Mouse (Mus musculus) MEL (cell line): ENCODE measurements around the gene Cdyl. TPM values are rescaled to one million over a fixed set of nuclear protein-coding genes. Genes with fewer than 3 reads are reported as not detected.

Source experiments
- DNase-seq: peaks from one replicate; pipeline ENCODE4 v3.0.0; 2011; ENCODE audit warnings: low read depth, low spot score
- H3K27ac ChIP-seq: 2 replicates; pipeline ENCODE4 v1.5.1; 2012; ENCODE audit warnings: low read depth, mild to moderate bottlenecking, control low read depth, low read length, moderate library complexity; ENCODE audit not compliant: control insufficient read depth
- H3K27me3 ChIP-seq, 2 experiments: fragments of 150-350 bp in 1 of 2; sonication (generic) in 1 of 2; 2 replicates each; pipeline ENCODE4 v1.6.1; 2012; ENCODE audit warnings: low read length in 2 of 2, mild to moderate bottlenecking in 2 of 2, improper control_type of control experiment in 1 of 2, moderate library complexity in 1 of 2; ENCODE audit not compliant: insufficient read depth in 2 of 2, control insufficient read depth in 1 of 2
- H3K36me3 ChIP-seq, 2 experiments: 2 replicates each; pipeline ENCODE4 v1.6.1; 2012 to 2014; ENCODE audit warnings: low read length in 2 of 2, improper control_type of control experiment in 1 of 2, inconsistent platforms in 1 of 2, mild to moderate bottlenecking in 1 of 2; ENCODE audit not compliant: insufficient read depth in 2 of 2, control insufficient read depth in 1 of 2
- H3K4me1 ChIP-seq, 2 experiments: fragments of 150-350 bp in 1 of 2; sonication (generic) in 1 of 2; 2 replicates each; pipeline ENCODE4 v1.6.1; 2012; ENCODE audit warnings: low read length in 2 of 2, improper control_type of control experiment in 1 of 2, mild to moderate bottlenecking in 1 of 2; ENCODE audit not compliant: insufficient read depth in 2 of 2, control insufficient read depth in 1 of 2
- H3K4me3 ChIP-seq, 2 experiments: fragments of 150-350 bp in 1 of 2; sonication (generic) in 1 of 2; 2 replicates each; pipeline ENCODE4 v1.5.1; 2012; ENCODE audit warnings: low read depth in 2 of 2, low read length in 2 of 2, mild to moderate bottlenecking in 2 of 2, moderate library complexity in 2 of 2, control low read depth in 1 of 2, improper control_type of control experiment in 1 of 2; ENCODE audit not compliant: control insufficient read depth in 1 of 2, insufficient read depth in 1 of 2
- H3K79me2 ChIP-seq: 2 replicates; pipeline ENCODE4 v1.6.1; 2012; ENCODE audit warnings: mild to moderate bottlenecking, low read length, moderate library complexity; ENCODE audit not compliant: control insufficient read depth, poor library complexity, insufficient read depth
- H3K9ac ChIP-seq: 2 replicates; pipeline ENCODE4 v1.6.1; 2012; ENCODE audit warnings: low read depth, mild to moderate bottlenecking, control low read depth, low read length, moderate library complexity; ENCODE audit not compliant: control insufficient read depth, poor library complexity, severe bottlenecking
- H3K9me3 ChIP-seq: fragments of 150-350 bp; sonication (generic); replicated peaks from 2 replicates; pipeline ENCODE4 v1.6.1; 2012; ENCODE audit warnings: mild to moderate bottlenecking, low read length, improper control_type of control experiment, moderate library complexity; ENCODE audit not compliant: insufficient read depth
- BHLHE40 ChIP-seq: IDR thresholded peaks from 2 replicates; pipeline ENCODE4 v1.6.1; 2012; ENCODE audit warnings: low read depth, mild to moderate bottlenecking, inconsistent platforms, low read length, improper control_type of control experiment, borderline replicate concordance
- CHD1 ChIP-seq: IDR thresholded peaks from 2 replicates; pipeline ENCODE4 v1.6.1; 2012; ENCODE audit warnings: low read depth, mild to moderate bottlenecking, inconsistent platforms, low read length, improper control_type of control experiment
- CHD2 ChIP-seq: IDR thresholded peaks from 2 replicates; pipeline ENCODE4 v1.6.1; 2011; ENCODE audit warnings: low read length, improper control_type of control experiment
- E2F4 ChIP-seq: IDR thresholded peaks from 2 replicates; pipeline ENCODE4 v1.6.1; 2011; ENCODE audit warnings: low read depth, low read length, improper control_type of control experiment, borderline replicate concordance
- ELF1 ChIP-seq: IDR thresholded peaks from 2 replicates; pipeline ENCODE4 v1.6.1; 2014; ENCODE audit warnings: low read depth, mild to moderate bottlenecking, inconsistent platforms, low read length, improper control_type of control experiment, moderate library complexity
- EP300 ChIP-seq, 2 experiments: IDR thresholded peaks; 2 replicates each; pipeline ENCODE4 v1.6.1; 2011; ENCODE audit warnings: improper control_type of control experiment in 2 of 2, low read length in 2 of 2, low read depth in 1 of 2, mild to moderate bottlenecking in 1 of 2
- GABPA ChIP-seq: IDR thresholded peaks from 2 replicates; pipeline ENCODE4 v1.6.1; 2012; ENCODE audit warnings: low read depth, mild to moderate bottlenecking, inconsistent platforms, low read length, improper control_type of control experiment, moderate library complexity
- HCFC1 ChIP-seq: IDR thresholded peaks from 2 replicates; pipeline ENCODE4 v1.6.1; 2012; ENCODE audit warnings: low read depth, mild to moderate bottlenecking, inconsistent platforms, low read length, improper control_type of control experiment, moderate library complexity
- JUND ChIP-seq: IDR thresholded peaks from 2 replicates; pipeline ENCODE4 v1.6.1; 2011; ENCODE audit warnings: low read depth, mild to moderate bottlenecking, improper control_type of control experiment, low read length
- KAT2A ChIP-seq: conservative IDR thresholded peaks from 2 replicates; pipeline ENCODE4 v1.6.1; 2012; ENCODE audit warnings: low read depth, low read length, improper control_type of control experiment, inconsistent platforms
- MAFK ChIP-seq: IDR thresholded peaks from 2 replicates; pipeline ENCODE4 v1.6.1; 2011; ENCODE audit warnings: low read depth, mild to moderate bottlenecking, low read length, improper control_type of control experiment, borderline replicate concordance
- MAX ChIP-seq: IDR thresholded peaks from 2 replicates; pipeline ENCODE4 v1.6.1; 2011; ENCODE audit warnings: low read length, improper control_type of control experiment
- MAZ ChIP-seq: IDR thresholded peaks from 2 replicates; pipeline ENCODE4 v1.6.1; 2012; ENCODE audit warnings: low read depth, mild to moderate bottlenecking, inconsistent platforms, low read length, improper control_type of control experiment
- MYB ChIP-seq: IDR thresholded peaks from 2 replicates; pipeline ENCODE4 v1.6.1; 2011; ENCODE audit warnings: mild to moderate bottlenecking, low read depth, low read length, improper control_type of control experiment
- NELFE ChIP-seq: IDR thresholded peaks from 2 replicates; pipeline ENCODE4 v1.6.1; 2011; ENCODE audit warnings: low read depth, low read length, improper control_type of control experiment
- NRF1 ChIP-seq: IDR thresholded peaks from 2 replicates; pipeline ENCODE4 v1.6.1; 2014; ENCODE audit warnings: low read depth, mild to moderate bottlenecking, inconsistent platforms, low read length, improper control_type of control experiment, moderate library complexity; ENCODE audit not compliant: poor library complexity, insufficient read depth, severe bottlenecking
- POLR2A ChIP-seq, 2 experiments: IDR thresholded peaks; 2 replicates each; pipeline ENCODE4 v1.6.1; 2011 to 2012; ENCODE audit warnings: low read length in 2 of 2, mild to moderate bottlenecking in 2 of 2, control low read depth in 1 of 2, improper control_type of control experiment in 1 of 2, low read depth in 1 of 2, moderate library complexity in 1 of 2; ENCODE audit not compliant: control insufficient read depth in 1 of 2, insufficient read depth in 1 of 2, poor library complexity in 1 of 2
- POLR2AphosphoS2 ChIP-seq: IDR thresholded peaks from 2 replicates; pipeline ENCODE4 v1.6.1; 2011; ENCODE audit warnings: low read length, improper control_type of control experiment
- POLR2AphosphoS5 ChIP-seq: IDR thresholded peaks from 2 replicates; pipeline ENCODE4 v1.6.1; 2012; ENCODE audit warnings: low read depth, borderline replicate concordance, mild to moderate bottlenecking, inconsistent platforms, low read length, moderate library complexity, mixed read lengths
- RAD21 ChIP-seq: IDR thresholded peaks from 2 replicates; pipeline ENCODE4 v1.6.1; 2011; ENCODE audit warnings: mild to moderate bottlenecking, low read depth, low read length, improper control_type of control experiment
- RCOR1 ChIP-seq: IDR thresholded peaks from 2 replicates; pipeline ENCODE4 v1.6.1; 2012; ENCODE audit warnings: low read depth, mild to moderate bottlenecking, inconsistent platforms, low read length, improper control_type of control experiment
- TAL1 ChIP-seq: IDR thresholded peaks from 2 replicates; pipeline ENCODE4 v1.6.1; 2012; ENCODE audit warnings: mild to moderate bottlenecking, inconsistent platforms, low read length, moderate library complexity, mixed read lengths
- TBP ChIP-seq: IDR thresholded peaks from 2 replicates; pipeline ENCODE4 v1.8.0; 2011; ENCODE audit warnings: low read depth, low read length, improper control_type of control experiment
- TCF12 ChIP-seq: IDR thresholded peaks from 2 replicates; pipeline ENCODE4 v1.6.1; 2014; ENCODE audit warnings: low read depth, mild to moderate bottlenecking, inconsistent platforms, low read length, improper control_type of control experiment, moderate library complexity
- UBTF ChIP-seq: IDR thresholded peaks from 2 replicates; pipeline ENCODE4 v1.6.1; 2012; ENCODE audit warnings: low read depth, mild to moderate bottlenecking, inconsistent platforms, low read length, improper control_type of control experiment, moderate library complexity, borderline replicate concordance; ENCODE audit not compliant: insufficient read depth
- USF1 ChIP-seq: IDR thresholded peaks from 2 replicates; pipeline ENCODE4 v1.6.1; 2014; ENCODE audit warnings: low read depth, mild to moderate bottlenecking, inconsistent platforms, low read length, improper control_type of control experiment, moderate library complexity
- ZC3H11A ChIP-seq: IDR thresholded peaks from 2 replicates; pipeline ENCODE4 v1.6.1; 2012; ENCODE audit warnings: low read depth, mild to moderate bottlenecking, inconsistent platforms, low read length, improper control_type of control experiment
- ZMIZ1 ChIP-seq: IDR thresholded peaks from 2 replicates; pipeline ENCODE4 v1.6.1; 2012; ENCODE audit warnings: low read depth, mild to moderate bottlenecking, inconsistent platforms, low read length, improper control_type of control experiment, moderate library complexity
- ZNF384 ChIP-seq: IDR thresholded peaks from 2 replicates; pipeline ENCODE4 v1.6.1; 2012; ENCODE audit warnings: low read depth, mild to moderate bottlenecking, inconsistent platforms, low read length, improper control_type of control experiment
- polyA plus RNA-seq, 2 experiments: library from polyadenylated mRNA; stranded (reverse) in 1 of 2; unstranded in 1 of 2; fragments of >175 nt in 1 of 2; fragments of >200 nt in 1 of 2; gene quantifications; 2 replicates each; pipeline versions ENCODE4 v1.2.1 to v1.2.4; 2012; ENCODE audit warnings: low replicate concordance in 2 of 2, low read depth in 1 of 2; ENCODE audit not compliant: insufficient read length in 2 of 2, insufficient read depth in 1 of 2, missing spikeins in 1 of 2
- total RNA-seq: library from RNA; depleted of rRNA; stranded (reverse); fragments of 300-350 nt; gene quantifications from 2 replicates; pipeline ENCODE4 v1.2.3, GENCODE M21; 2012

Gene Cdyl
- total and polyA plus RNA-seq, 3 experiments: 8.9 to 32.2 TPM; not detected in 1

DNA sequence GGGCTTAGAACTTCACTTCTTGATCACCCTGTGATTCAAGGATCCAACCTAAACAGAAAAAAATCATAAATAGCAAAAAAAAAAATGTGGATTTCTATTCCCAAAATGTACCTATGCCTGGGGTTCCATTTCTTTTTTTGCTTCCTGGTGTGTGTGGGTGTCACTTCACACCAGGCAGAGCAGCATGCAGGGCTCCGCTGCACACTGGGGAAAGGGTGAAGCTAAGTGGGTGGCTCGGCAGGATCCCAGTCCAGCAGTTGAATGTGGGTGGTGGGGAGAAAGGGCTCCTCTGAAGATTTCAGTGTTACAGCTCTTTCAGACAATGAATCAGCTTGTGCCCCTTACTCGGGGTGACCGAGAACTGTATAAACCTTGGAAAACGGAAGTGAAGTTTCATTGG lies 215.8 kb downstream of the Cdyl start:
- Histone ChIP-seq H3K79me2 (no peaks in the 10 kb centered on the region), H3K9me3 (no peaks in the 10 kb centered on the region), H3K27ac (no peak overlapping the region), H3K4me1 (0 out of 4 replicates have a peak, but pooled peaks cover 0 to 4% of the 10 kb centered on the region in 2 experiments), H3K36me3 (peaks cover 0 to 4% of the 10 kb centered on the region in 2 experiments; a peak in 3 of 4 replicates), H3K27me3 (no peaks in the 10 kb centered on the region), H3K9ac (no peak overlapping the region), H3K4me3 (no peak overlapping the region)
- TF ChIP-seq HCFC1 (no peak), TBP (no peak), KAT2A (no peak), USF1 (no peak), JUND (no peak), E2F4 (no peak), RCOR1 (no peak), BHLHE40 (no peak), POLR2AphosphoS5 (no peak), GABPA (no peak), UBTF (no peak), NRF1 (no peak)
- DNase-seq: no peak

DNA sequence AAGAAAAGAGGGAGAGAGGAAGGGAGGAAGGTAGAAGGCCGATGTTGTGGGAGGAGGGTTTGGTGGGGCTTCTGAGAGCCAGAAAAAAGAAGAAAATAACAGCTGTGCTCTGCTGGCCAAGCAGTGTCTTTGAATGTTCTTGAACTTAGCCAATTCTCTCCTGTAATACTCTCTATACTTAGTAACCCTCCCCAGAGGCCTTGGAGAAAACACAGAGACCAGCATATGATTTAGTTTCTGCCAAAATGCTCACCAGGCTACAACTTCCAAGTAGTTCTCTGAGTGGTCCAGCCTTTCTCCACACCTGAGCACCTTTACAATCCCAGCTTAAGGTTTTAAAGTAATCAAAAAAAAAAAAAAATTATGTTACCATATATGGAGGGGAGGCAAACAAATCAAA lies 218.6 kb downstream of the Cdyl start:
- DNase-seq: no peak
- Histone ChIP-seq H3K9me3 (no peaks in the 10 kb centered on the region), H3K4me3 (no peak overlapping the region), H3K9ac (no peak overlapping the region), H3K27me3 (no peaks in the 10 kb centered on the region), H3K4me1 (no peaks in the 10 kb centered on the region), H3K36me3 (no peaks in the 10 kb centered on the region; a peak in 1 of 4 replicates), H3K27ac (no peak overlapping the region), H3K79me2 (no peaks in the 10 kb centered on the region)
- TF ChIP-seq TAL1 (no peak), BHLHE40 (no peak), ZC3H11A (no peak), MYB (no peak), CHD1 (no peak), CHD2 (no peak), MAZ (no peak), EP300 (IDR thresholded peaks at IDR 0.05; ENCODE audit: low read depth in 1 of 2, low read length in 2 of 2) (no peak), POLR2A (IDR thresholded peaks at IDR 0.05; ENCODE audit: control insufficient read depth in 1 of 2, insufficient read depth in 1 of 2, low read depth in 1 of 2, low read length in 2 of 2, poor library complexity in 1 of 2) (no peak), MAX (no peak), ZMIZ1 (no peak), MAFK (no peak), ELF1 (no peak), GABPA (no peak), ZNF384 (no peak), KAT2A (no peak), TCF12 (no peak), POLR2AphosphoS2 (no peak), RAD21 (no peak), NELFE (no peak)
